Mouse (Mus musculus) v-Abl transformed pro-B cells (cell line): Measurements from ENCODE around the gene Gba2.
"Not testable (repeated sequence)": the region's sequence is repeated elsewhere in the genome, so short reads cannot be mapped to it uniquely, and the experiment has no call there.

Experiments used
- in situ Hi-C, 2 experiments: fragments of 400-800 bp; cut with MboI; formaldehyde crosslinking; loops; one replicate each; pipeline ENCODE4 v1.15.1; 2025; ENCODE audit not compliant: unreplicated experiment in 2 of 2

Gba2 gene

DNA sequence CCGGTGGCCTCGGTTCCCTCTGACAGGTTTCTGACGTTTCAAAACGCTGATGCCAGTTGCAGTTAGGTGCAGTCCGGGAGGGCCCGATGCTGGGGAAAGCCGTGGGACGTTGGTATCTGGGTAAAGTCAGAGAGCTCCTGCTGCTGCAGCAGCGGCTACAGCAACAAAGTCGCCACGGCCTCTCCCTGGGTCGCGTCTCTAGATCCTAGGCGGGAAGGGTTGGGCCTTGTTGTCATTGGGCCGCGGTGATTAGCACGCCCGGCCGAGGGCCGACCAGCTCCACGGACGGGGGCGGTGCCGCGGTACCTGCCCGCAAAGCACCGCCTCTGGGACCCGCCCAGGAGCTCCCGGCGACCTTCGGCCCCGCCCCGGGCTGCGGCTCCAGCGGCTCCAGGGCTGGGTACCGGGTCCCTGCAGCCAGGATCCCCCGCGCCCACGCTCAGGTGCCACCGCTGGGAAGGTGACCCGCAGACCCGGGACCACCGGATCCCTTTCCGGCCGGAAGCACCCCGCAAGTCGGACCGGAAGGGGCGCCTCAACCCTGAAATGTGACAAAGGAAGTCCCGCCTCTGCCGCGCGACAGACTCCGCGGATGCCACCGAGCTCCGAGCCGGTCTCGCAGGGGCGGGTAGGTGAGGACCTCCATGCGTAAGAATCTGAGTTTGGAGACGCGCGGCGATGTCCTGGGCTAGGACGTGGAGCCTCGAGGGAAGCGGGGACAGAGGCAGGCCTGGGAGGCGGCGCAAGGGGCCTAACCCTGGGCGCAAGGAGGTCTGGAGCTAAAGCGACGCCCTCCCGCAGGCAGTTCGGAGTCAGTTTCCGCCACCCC is at the start of gene Gba2, which contains the start of gene Rgp1:
Gene Gba2 (minus strand): TSS at position 498 of the 829 bp plus-strand sequence.
Gene Rgp1 (plus strand): TSS at position 340 of the 829 bp plus-strand sequence.
- in situ Hi-C loops, result no loop called here

DNA sequence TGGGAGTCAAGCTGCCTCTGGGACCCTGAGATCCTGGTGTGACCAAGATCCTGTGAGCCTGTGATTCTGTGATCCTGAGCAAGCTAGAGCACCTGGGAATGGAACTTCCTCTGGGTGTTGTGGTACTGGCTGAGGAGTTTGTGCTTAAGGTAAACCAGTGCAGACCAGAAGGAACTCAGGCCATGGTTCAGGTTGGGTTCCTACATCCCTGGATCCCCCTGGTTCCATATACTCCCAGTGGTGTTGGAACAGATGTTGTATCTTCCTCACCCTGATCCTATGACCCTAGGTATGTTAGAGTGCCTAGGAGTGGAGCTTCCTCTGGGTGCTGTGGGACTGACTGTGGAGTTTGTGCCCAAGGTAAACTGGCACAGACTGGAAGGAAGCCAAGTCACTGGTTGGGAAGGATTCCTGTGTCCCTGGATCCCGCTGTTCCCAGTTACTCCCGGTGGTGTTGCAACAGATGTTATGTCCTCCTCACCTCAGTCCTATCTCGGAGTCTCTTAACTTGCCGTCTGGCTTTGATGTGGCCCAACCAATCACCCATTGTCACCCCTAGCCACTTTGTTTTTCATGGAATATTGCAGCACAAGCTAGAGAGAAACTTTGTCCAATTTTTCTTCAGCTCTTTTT is 41.6 kb upstream of the Gba2 start:
- in situ Hi-C loops, result loop anchor here in 1 of 2 experiments (25.0 kb wide), 1 partner anchor 242 kb away; the partner anchor contains the start of gene Olfr155

DNA sequence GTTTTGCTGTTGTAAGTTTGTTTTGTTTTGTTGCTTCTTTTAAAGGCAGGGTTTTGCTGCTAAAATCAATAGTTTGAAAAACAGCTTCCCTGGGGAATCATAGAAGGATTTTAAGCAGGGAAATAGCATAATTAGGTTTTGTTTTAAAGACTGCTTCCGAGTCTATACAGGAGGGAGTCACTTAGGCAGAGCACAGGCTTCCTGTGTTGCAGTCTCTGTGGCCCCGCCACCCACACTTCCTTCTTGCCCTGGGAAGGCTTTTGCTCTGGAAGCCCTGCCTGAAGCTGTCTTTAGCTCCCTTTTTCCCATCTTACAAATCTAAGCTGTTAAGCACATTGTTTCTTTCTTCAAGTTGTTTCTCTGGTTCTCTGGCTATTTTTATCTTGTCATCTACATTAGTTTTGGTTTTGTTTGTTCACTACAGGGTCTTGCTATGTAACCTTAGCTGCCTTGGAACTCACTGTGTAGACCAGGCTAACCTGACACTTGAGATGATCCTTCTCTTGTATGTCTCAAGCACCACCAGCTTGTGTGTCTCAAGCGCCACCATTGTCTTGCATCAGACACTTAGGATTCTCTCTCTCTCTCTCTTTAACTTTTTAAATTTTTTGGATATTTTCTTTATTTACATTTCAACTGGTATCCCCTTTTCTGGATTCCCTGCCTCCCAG is 34.5 kb upstream of the Gba2 start:
- in situ Hi-C loops, result loop anchor here in 1 of 2 experiments (25.0 kb wide), 1 partner anchor 249 kb away; the partner anchor contains the start of gene Olfr155

DNA sequence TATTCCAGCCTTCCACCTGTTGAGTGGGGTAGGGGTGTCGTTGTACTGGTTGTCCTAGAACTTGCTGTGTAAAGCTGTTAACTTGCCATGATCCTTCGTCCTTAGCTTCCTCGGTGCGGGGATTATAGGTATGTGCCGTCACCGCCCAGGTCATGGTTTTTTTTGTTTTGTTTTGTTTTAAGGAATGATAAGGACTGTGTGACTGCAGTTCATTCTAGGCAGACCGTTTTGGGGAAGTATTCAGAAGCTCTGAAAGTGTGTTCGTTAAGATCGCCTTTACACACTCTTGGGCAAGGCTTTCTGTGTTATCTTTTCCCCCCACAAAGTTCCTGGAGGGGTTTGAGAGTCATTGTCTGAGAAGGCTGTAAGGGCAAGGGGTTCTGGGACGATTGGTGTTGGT is 33.9 kb upstream of the Gba2 start:
- in situ Hi-C loops, result loop anchor here in 1 of 2 experiments (25.0 kb wide), 1 partner anchor 250 kb away; the partner anchor contains the start of gene Olfr155

DNA sequence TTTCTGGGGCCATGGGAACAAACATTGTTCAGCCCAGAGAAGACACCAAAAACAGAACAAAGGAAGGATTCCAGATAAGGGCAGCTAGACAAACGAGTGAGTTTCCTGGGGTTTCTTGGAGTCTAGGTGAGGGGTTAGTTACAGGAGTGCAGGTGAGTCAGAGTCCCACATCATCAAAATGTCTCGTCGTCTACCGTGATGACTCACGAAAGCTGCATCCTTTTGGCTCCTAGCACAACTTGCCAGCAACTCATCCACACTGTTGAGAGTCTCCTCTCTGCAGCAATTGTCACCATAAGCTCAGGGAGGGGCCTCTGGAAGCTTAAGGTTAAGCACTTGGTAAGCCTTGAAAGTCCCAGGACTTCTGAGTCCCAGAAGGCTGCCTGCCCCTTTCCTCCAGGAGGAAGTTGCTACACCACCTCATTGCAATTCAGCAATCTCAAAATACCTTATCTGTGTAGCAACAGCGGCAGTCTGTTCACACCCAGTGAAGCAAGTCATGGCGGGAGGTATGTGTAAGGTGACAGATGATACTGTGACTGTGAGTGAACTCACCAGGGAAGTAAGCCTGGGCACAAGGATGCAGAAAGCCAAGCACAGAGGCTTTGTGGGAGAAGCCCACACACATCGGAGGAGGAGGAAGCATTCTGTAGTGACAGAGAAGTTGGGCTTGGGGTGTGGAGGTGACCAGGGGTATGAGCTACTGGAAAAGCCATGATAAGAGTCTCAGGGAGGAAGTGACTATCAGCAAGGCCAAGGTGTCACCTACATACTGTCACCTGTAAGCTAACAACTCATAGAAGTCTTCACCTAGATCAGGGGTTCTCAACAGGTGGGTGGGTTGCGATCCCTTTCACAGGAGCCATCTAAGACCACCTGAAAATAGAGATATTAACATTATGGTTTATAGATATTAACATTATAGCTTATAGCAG is 26.3 kb upstream of the Gba2 start:
- in situ Hi-C loops, result loop anchor here in 1 of 2 experiments (25.0 kb wide), 1 partner anchor 257 kb away; the partner anchor contains the start of gene Olfr155

DNA sequence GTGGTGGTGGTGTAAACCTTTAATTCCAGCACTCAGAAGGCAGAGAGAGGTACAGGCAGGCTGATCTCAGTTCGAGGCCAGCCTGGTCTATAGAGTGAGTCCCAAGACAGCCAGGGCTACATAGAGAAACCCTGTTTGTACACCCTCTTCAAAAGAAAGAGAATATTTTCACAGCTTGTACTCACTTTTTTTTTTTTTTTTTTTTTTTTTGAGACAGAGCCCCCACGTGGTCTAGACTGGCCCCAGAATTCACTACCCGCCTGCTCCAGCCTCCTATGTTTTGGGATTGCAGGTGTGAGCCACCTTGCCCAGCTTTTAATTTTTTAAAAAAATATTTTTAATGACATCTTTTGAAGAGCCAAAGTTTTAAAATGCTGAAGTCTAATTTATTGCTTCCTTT is 25.4 kb upstream of the Gba2 start:
- in situ Hi-C loops, result loop anchor here in 1 of 2 experiments (25.0 kb wide), 1 partner anchor 258 kb away; the partner anchor contains the start of gene Olfr155

DNA sequence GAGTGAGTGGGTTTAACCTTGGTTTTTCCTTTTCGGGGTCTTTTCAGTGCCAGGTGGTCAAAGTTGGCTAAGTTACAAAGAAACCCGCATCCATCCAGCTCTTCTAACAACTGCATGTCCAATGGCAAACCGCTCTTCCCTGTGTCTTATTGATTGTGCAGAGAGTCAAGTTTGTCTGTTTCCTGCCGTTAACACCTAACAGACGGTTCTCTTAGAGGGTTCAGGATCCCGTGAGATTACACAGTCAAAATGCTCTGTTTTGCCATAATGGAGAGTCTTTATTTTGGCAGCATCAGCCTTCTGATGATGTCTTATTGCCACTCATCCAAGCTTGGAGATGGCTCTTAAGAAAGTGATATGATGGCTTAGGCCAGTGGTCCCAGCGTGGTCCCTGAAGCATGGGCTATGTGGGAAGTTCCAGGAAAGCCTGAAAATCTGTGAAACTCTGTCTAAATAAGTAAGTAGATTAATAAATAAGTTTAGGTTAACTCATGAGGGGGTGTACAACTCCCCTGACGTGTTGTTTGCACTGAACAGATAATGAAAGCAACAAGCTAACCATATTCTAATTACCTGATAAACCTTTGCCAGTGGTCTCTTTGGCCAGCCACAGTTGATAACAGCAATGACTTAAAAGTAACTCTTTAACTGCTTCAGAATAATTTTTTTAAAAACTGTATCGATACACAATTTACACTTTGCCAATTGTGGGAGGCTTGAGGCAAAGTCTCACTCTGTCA is 21.7 kb upstream of the Gba2 start:
- in situ Hi-C loops, result loop anchor here in 1 of 2 experiments (25.0 kb wide), 1 partner anchor 262 kb away; the partner anchor contains the start of gene Olfr155

DNA sequence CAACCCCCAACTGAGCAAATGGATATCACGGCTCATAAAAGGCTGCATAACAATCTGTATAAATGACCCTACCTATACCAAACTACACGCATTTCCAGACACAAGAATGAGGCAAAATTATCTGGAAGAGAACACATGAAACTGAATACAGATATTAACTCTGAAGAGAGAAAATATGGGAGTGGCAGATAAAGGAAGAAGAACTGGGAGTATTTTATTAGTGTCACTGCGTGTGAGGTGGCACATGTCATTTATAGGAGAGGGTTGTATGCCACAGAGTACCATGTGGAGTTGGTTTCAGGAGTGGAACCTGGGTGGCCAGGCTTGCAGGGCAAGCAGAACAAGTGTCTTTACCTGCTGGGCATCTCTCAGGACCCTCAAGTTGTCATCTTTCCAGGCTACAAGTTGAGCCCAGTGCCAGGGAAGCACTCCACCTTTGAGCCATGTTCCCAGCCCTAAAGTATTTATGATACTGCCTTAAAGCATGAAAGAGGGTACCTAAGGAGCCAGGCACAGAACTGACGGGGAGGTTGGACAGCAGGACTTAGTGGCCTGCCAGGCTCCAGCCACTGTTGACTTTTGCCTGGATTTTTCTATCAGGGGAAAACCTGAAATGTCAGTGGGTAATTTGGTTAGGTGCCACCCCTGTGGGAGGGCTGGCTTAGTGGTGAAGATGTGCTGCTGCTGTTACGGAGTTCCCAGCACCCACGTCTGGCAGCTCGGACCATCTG is 20.1 kb upstream of the Gba2 start:
- in situ Hi-C loops, result no loop called here

DNA sequence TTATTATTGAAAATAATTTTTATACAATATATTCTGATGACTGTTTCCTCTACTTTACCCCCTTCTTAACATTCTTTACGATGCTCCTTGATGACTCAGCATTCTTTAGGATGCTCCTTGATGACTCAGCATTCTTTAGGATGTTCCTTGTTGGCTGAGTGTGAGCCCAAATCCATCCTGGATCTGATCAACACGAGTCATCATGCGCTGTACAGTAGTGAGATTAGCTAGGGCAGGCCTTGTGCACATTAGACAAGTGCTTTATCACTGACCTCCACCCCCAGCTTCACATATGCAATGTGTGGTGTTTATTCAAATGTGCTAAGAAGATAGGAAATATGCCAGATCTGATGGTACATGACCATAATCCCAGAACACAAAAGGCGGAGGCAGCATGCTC is 19.5 kb upstream of the Gba2 start:
- in situ Hi-C loops, result no loop called here

DNA sequence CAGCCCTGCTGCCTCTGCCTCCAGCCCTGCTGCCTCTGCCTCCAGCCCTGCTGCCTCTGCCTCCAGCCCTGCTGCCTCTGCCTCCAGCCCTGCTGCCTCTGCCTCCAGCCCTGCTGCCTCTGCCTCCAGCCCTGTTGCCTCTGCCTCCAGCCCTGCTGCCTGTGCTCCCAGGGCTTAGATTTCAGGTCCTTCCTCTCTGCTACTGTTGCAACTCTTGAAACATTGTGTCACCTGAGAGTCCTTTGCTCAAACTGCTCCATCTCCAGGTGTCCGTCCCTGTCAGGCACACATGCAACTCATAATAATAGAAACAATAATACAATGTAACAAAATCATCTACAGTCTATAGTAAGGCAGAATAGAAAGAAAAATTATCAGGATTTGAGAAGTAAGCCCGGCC is 17.9 kb upstream of the Gba2 start:
- in situ Hi-C loops, result not testable (repeated sequence)

DNA sequence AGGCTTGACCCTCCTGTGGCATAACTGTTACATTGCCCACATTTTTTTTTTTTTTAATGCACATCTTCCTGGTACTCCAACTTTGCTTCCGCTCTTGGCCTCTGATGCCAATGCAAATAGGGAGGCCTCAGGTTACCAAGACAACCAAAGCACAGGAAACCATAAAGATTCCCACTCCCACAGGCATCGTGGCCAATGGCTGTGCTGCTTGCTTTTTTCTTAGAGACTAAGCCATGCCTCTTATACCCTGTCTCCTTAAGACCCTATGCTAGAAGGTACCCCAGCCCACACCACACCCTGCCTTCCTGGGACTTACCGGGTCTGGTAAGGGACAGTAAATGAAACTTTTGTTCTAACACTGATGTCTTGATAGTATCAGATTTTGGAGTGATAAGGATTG is 14.8 kb upstream of the Gba2 start:
- in situ Hi-C loops, result no loop called here

DNA sequence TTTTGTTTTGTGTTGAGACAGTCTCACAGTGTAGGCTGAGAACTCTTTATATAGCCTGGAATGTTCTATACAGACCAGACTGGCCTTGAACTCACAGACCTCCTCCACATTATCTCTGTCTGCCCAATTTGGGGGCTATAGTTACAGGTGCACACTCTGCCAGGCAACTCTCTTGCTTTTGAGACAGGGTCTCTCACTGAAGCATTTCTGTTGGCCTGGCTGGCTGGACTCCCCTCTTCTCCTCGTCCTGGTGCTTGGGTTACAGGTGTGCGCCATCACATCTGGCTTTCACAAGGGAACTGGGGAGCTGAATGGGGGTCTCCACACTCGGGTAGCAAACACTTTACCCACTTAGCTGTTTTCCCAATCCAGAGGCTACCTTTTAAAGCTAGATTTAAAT is 13.3 kb upstream of the Gba2 start:
- in situ Hi-C loops, result no loop called here

DNA sequence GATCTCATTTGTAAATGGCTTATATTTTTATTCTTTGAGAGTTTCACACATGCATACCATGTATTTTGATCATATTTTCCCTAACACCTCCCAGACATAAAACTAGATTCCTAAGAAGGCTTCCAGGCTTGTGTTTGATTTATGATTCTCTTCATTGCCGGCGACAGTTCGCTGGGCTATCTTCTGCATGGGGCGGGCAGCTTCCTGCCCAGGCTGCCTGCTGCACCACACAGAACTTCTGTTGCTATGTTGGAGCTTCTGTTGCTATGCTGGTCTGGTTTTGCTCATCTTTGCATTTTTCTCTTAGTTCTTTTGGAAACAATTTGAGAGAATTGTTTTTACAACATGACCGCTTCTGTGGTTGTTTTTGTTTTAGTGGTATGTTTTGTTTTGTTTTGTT is 12.9 kb upstream of the Gba2 start:
- in situ Hi-C loops, result no loop called here

DNA sequence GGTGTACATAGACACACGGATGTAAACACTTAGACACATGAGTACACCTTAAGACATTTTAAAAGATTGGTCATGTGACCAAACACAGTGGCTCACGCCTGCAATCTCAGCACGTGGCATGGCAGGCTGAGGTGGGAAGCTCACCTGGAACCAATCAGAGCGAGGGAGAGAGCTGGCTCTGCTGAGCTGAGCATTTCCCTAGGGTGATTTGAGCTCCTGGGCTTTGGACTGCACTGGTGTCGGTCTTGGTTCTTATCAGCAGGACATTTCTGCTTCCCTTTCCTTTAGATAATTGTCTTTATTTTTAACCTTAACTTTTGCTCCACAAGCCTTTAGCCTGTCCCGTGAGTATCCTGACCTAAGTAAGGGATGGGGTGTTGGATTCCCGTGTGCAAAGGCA is 9.0 kb upstream of the Gba2 start:
- in situ Hi-C loops, result no loop called here

DNA sequence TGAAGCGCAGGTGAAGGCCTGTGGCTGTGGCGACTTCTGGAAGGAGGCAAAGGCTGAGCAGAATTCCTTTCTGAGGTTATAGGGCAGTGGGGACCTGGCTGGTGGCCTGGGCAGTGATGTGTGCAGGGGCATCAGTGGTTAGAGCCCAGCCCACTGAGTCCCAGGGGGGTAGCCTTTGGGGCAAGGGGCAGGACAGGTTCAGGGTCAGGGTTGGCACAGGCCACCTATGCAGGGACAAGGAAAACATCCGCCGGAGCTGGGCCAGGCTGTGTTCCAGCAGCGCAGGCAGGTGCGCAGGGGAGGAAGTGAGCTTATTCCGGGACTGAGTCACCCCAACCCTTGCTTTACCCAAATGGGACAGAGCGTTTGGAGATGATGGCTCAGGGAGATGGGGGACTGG is 7.7 kb upstream of the Gba2 start:
- in situ Hi-C loops, result no loop called here

DNA sequence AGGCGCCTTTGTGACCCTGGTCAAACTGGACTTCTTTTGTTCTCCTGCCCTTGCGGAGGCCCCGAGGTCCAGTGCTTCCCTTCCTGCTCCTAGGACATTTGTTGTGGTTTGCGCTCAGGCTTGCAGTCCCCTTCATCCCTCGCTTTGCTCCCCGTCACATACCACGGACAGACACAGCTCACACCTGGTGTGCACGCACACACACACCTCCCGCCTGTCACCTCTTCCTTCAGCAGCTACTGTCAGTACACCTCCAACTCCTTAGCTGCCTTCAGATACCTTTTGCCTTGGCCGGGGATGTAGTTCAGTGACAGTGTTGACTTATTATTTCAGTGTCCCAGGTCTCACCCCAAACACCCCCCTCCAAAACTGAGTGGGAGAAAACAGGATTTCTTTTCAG is 7.0 kb upstream of the Gba2 start:
- in situ Hi-C loops, result no loop called here

DNA sequence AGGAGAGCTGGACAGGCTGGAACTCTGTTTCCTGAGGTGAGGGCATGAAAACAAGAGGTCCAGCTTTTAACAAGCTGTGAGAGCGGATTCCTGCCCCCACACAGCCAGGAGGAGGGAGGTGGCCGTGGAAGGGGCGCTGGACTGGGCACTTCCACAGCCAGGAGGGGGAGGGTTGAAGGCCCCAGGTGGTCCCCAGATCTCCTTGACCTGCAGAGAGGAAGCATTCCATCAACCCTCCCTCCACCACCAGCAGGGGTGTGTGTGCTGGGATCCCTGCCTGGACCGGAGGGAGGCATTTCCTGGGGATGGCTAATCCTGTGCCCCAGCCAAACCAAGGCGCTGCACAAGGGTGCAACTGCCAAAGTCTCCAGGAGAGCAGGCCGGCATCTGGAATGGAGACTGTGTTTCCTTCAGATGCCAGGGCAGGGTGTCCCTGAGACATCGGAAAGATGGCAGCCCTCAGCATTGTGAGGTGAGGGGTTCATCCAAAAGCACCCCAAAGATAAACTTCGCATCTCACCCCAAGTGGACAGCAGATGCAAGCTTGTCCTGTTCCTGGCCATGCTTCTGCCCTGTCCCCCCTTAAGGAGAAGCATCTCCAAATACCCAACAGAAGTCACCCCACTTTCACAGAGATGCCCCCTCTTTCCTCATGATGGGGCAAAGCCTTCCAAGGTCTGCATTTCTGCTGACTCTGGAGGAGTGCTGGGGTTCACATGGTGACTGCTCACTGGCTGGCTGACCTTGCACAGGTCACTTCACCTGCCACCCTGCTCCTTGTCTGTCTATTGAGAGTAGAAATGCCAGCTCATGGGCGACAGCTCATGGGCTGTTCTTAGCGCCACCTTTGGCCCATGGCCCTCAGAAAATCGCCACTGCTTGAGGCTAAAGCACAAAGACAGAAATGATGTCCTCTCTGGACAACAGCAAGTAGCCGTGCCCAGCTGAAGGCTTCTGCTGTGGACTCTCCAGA is 6.1 kb upstream of the Gba2 start, which contains the start of gene Msmp:
Gene Msmp (minus strand): TSS at position 51 of the 973 bp plus-strand sequence.
- in situ Hi-C loops, result no loop called here
